Comparison of ENCODE assay signal across 2 mouse cellular contexts in the genomic region with DNA sequence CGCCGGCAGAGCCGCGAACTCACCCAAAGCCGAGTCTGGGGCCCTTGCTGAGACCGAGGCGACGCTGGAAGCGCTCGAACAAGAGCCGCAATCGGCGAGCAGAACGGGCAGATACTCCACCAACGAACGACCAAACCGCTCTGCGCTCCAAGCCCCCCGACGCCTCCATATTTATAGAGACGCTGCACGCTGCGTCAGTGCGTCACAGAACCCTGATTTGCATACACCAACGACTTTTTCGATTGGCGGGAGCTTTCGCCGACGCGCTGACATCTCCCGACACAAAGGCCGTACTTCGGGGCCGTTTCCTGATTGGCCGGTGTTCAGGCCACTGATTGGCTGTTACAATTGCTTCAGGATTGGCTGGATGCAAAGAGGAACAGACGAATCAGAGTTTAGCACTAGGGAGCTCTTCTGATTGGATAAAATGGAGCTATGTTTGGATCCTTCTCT.
TF ChIP-seq lines count a peak whose summit lies in the region.

No protein-coding gene starts in this region.

TF ChIP-seq in C2C12, 6 proteins besides CTCF, POLR2A, EP300 and RAD21 (continued from another document):
- no peak for TF ChIP-seq MYOD1 (IDR thresholded peaks at IDR 0.05; ENCODE audit: control insufficient read depth, insufficient read length, low read depth)
- peak; percentile 21 for TF ChIP-seq FOSL1 (IDR thresholded peaks at IDR 0.05; ENCODE audit: insufficient read depth, low read length, poor library complexity, severe bottlenecking)
TF ChIP-seq in C2C12: peak in this region for 2.

TF ChIP-seq in myocyte, 11 proteins besides CTCF, POLR2A, EP300 and RAD21 (continued from another document):
- peak; percentile 29 for TF ChIP-seq REST (IDR thresholded peaks at IDR 0.05; ENCODE audit: insufficient read depth, insufficient read length)
- TF ChIP-seq CEBPB (IDR thresholded peaks at IDR 0.05; ENCODE audit: insufficient read depth, poor library complexity, severe bottlenecking) = no peak
- TF ChIP-seq TCF3 (IDR thresholded peaks at IDR 0.05; ENCODE audit: insufficient read length, low read depth) = no peak
- TF ChIP-seq POLR2AphosphoS2 (IDR thresholded peaks at IDR 0.05; ENCODE audit: insufficient read length, low read depth) = peak; percentile 100
- no peak for TF ChIP-seq E2F4 (IDR thresholded peaks at IDR 0.05; ENCODE audit: insufficient read depth)
